Mouse (Mus musculus): ENCODE data around the gene Ankrd63.
"Not testable (repeated sequence)": the region's sequence is repeated elsewhere in the genome, so short reads cannot be mapped to it uniquely, and the experiment has no call there.

- TF ChIP-seq CTCF (conservative IDR thresholded peaks at IDR 0.05; ENCODE audit: insufficient read depth, insufficient read length, low read depth, low read length); POLR2A (IDR thresholded peaks at IDR 0.05; ENCODE audit: low read depth, low read length): not testable (repeated sequence)
Measured at GRCm38 (mm10) chr2:118650697-118651096, 53.1 kb downstream of the Ankrd63 start.

All from kidney, adult 2 months (tissue).